Mouse (Mus musculus) adrenal gland, postnatal 4 days (tissue): ENCODE measurements at regions not wholly inside any gene's neighbourhood (a gene's known extent, or its start where the extent isn't known, plus 50 kb on each side); places are given as distances from the start of the nearest gene placed in this dataset.

Experiments used
- DNase-seq, 2 experiments: peaks; one replicate each; pipeline ENCODE4 v3.0.0; 2021 to 2022; ENCODE audit warnings: low spot score in 2 of 2, mixed read lengths in 2 of 2

DNA sequence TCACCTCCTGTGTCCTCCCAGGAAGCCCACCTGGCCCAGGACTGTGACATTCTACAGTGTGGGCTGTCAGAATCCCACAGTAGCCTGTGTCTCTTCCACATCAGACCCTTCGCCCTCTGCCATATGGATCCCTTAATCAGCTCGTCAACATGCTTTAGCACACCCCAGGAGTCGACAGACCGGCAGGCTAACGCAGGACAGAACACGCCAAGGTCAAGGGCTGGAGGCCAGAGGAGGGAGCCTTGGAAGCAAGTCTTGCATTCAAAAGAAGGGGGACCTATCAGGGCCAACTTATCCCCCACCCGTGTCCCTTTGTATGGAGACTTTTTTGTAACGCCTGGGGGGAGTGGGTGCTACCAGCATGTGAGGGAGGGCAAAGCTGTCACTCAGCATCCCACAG, 224.1 kb upstream of the Rpl38 start:
- no peak for DNase-seq

DNA sequence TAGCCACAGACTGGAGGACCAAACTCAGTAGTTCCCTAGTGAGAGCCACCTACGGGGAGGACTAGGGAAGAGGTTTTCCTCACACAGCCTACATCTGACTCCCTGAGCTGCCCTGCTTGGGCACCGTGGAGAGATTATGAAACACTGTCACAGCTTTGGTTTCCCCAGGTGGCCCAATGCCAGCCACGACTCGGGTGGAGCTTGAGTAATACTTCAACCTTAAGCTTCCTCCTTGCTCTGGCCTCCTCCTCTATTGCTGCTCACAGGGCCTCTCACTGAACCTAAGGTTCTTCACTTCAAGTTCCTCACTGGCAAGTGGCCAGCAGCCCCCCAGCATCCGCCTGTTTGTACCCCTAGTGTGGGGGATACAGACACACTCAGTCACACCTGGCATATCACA, 224.9 kb upstream of the Rpl38 start:
- peak in 1 of 2 experiments; percentile 14 for DNase-seq

DNA sequence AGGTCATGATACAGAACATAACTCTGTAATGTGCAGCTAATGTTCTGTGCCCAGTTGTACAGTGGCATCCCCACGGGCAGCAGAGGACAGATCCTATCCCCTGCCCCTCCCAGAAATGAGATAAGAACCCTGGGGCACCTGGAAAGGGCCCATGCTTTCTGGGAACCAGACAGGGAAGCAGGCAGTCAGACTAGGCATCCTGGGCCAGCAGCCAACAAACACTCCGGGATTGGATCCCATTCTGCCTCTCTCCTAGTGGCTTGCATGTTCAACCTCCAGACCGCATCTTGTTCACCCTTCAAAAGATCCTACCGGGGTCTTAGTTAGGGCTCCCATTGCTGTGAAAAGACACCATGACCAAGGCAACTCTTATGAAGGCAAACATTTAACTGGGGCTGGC, 229.0 kb upstream of the Rpl38 start:
- DNase-seq: no peak

- DNase-seq: no peak
Measured at GRCm38 (mm10) chr11:114435788-114436187, 232.5 kb upstream of the Rpl38 start.

GRCm38 (mm10) chr11:114433561-114433960, 234.8 kb upstream of the Rpl38 start:
- no peak for DNase-seq

- no peak for DNase-seq
Measured at GRCm38 (mm10) chr11:114425447-114425846, 242.9 kb upstream of the Rpl38 start.

DNA sequence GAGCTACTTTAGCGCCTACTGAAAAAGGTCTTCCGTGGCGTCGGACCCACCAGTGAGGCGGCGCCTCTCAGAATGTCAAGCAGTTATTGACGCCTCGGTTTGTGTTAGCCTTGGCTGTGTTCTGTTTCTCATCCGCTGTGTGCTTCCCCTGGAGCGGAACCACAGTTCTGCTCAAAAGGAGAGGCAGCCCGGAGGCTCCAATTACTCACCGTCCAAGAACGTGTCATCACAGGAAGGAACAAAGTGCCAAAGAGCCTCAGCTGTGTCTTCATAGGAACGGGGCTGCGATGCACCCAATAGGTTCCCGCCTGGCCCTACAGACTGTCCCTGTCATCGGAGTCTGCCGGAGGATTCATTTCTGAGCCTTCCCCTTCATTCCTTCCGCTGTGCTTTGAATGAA, 245.0 kb upstream of the Rpl38 start:
- no peak for DNase-seq

DNA sequence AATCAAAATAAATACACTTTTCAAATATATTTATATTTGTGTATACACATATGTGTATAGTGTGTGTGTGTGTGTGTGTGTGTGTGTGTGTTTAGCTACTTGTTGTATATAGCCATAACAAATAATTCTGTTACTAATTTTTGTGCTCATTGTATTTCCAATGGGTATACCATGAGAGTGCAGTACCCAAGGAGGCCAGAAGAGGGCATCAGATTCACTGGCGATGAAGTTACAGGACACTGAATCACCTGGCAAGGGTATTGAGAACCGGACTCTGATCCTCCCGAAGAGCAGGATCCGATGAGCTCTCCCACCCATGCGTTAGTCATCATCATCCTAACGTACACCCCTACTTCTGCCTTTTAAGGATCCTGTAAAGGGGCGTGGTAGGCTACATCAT, 249.3 kb upstream of the Rpl38 start:
- DNase-seq: no peak

- DNase-seq: no peak
Measured at GRCm38 (mm10) chr11:114416168-114416567, 252.2 kb upstream of the Rpl38 start.

- no peak for DNase-seq
Measured at GRCm38 (mm10) chr11:114404401-114404800, 263.9 kb upstream of the Rpl38 start.

DNA sequence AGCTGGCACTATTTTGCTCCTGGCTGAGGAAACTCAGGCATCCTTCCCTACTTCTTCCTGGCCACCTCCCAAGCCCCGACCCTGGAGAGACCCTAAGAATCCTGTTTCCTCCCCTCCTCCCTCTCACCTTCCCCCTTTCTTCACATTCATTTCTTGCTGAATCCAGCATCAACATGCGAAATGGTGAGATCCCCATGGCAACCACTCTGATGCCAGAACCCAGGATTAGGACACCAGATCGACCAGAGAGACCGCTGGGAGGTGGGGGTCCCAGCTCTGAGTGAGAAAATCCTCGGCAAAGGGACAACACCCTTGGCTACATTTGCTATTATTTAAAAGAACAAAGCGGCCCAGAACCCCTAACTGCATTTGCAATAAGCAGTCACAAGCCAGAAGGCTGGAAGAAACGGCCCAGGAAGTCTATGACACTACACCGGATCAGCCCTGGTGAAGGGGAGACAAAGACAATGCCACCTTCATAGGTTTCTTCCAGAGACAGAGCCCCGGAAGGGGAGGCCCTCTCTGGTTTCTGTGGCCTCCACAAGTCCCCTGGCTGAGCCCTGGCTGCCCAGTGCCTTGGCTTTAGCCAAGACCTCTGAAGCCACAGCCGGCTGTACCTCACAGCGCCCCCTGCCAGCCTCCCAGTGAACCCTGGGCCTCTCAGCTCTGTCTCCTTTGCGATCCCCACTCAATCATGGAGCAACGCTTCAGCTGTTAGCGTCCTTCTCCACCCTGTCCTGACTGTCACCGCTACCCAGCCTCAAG, 265.6 kb upstream of the Rpl38 start:
- peak in 1 of 2 experiments; percentile 4 for DNase-seq

DNA sequence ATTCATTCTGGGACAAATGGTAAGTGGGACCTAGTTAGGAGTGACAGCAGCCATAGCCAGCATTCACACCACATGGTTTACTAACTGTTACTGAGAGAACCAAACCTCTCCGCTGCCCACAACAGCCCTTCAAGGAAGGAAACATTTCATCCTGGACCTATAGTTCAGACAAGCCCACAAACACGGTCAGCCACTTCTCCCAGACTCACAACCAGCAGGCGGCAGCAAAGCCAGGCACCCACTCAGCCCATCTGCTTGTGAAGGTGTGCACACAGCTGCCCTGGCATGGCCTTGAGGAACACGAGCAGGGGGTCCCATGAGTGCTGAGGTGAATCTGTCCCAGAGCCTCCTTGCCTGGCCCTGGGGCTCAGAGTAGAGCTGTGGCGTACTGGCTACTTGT, 267.6 kb upstream of the Rpl38 start:
- DNase-seq: no peak

GRCm38 (mm10) chr11:114392161-114392560, 276.2 kb upstream of the Rpl38 start:
- DNase-seq: no peak

- DNase-seq: no peak
Measured at GRCm38 (mm10) chr11:114391553-114391952, 276.8 kb upstream of the Rpl38 start.

DNA sequence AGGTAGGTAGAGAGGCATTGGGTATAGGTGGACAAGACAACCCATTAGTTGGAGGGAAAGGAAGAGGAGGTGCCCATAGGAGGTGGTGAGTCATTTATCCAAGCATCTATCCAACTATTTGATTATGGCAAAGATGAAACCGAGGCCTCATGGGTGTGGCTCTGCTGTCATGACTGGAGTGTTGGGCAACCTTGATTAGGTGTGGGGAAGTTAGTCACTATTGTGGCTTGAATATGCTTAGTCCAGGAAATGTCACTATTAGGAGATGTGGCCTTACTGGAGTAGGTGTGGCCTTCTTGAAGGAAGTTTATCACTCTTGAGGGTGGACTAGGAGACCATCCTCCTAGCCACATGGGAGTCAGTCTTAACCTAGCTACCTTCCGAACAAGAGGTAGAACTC, 281.2 kb upstream of the Rpl38 start:
- DNase-seq: no peak

DNA sequence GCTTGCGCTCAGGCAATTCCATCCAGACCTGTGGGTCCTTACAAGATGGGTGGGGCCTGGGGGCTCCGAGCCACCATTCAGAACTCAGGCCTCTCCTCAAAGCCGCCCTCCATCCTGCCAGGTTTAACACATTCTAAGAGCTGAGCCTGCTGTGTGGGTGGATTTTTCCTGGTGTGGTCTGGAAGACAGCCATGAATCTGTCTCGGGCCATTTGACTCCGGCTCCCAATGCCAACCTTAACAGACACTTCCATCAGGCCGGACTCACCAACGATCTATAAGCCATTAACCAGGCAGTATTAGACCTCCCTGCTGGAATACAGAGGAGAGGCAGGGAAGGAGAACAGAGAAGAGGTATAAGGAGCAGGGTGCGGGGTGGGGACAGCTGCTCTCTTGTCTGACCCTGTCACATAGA, 288.9 kb upstream of the Rpl38 start:
- DNase-seq: no peak

- DNase-seq: no peak
Measured at GRCm38 (mm10) chr11:114375921-114376320, 292.4 kb upstream of the Rpl38 start.

DNA sequence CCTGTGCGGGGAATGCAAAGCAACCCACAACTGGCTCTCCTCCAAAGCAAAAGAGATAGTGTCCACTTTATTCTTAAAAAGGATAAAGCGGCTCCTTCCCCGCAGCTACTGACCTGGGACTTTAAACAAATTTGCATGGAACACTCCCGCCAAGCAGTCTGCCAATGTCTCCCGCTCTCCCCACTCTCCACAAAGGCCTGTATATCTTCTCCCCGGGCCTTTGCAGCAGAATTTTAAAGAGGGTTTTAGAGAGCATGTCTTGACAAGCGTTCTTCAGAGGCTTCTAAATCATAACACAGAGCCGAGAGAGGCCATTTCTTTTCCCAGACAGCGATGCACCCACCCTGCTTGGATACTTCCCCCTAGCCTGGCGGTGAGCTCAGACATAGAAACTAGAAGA, 297.6 kb upstream of the Rpl38 start:
- DNase-seq: no peak

GRCm38 (mm10) chr11:114367779-114368178, 300.5 kb upstream of the Rpl38 start:
- DNase-seq: no peak

DNA sequence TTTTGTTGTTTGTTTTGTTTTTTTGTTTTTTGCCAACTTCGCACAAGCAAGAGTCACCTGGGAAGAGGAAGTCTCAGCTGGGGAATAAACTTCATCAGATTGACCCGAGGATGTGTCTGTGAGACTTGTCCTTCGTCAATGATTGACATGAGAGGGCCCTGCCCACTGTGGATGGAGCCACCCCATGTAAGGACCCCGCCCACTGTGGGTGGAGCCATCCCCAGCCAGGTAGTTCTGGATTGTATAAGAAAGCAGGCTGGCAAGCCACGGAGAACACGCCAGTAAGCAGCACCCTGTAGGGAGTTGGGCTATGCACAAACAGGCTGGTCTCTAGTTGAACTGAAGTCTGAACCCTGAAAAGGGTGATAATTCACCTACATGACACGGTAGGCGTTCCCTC, 294.1 kb upstream of the Sdk2 start:
- DNase-seq: no peak

DNA sequence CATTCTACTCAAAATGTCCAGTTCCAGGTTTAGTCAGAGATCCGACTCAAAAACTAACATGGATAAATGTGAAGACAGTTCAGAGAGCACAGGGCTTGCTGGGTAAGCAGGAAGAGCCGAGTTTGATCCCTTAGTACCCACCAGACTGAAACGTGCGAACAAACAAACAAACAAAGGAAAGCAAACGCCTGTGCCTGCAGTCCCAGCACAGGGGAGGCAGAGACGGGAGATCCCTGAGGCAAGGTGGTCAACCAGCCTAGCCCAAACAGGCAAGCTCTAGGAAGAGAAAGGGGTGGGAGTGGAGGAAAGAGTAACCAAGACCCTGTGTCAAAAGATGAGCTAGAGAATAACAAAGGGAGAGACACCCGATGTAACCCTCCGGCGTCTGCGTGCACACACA, 293.5 kb upstream of the Sdk2 start:
- DNase-seq: no peak

DNA sequence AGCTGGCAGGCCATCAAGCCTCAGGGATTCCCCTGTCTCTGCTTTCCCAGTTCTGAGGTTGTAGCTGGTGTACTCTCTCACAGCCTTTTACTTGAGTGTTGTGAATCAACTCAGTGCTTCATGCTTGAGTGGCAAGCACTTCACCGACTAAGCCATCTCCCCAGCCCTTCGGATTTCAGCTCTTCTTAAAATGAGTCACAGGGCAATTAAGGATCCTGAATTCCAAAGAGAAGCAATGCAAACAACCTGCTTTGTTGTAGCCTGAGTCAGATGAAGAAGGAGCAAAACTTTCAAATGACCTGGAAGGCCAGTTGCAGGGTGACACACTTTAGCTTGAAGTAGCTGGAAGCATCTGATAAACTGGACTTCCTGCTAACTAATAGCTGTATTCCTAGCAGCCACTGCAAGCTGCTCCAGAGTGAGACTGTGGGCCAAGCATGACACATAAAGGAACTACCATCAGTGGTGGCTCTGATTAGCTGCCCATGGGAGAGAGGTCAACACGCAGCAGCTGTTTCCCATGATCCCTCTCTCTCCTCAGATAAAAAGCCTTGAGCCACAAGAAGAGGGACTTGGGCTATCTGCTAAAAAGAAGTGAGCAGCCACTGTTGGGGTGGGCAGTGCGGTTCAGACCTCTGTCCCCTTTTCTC, 285.4 kb upstream of the Sdk2 start:
- DNase-seq: no peak
